Mouse (Mus musculus): ENCODE data around the gene Arl10.

Gene Arl10

DNA sequence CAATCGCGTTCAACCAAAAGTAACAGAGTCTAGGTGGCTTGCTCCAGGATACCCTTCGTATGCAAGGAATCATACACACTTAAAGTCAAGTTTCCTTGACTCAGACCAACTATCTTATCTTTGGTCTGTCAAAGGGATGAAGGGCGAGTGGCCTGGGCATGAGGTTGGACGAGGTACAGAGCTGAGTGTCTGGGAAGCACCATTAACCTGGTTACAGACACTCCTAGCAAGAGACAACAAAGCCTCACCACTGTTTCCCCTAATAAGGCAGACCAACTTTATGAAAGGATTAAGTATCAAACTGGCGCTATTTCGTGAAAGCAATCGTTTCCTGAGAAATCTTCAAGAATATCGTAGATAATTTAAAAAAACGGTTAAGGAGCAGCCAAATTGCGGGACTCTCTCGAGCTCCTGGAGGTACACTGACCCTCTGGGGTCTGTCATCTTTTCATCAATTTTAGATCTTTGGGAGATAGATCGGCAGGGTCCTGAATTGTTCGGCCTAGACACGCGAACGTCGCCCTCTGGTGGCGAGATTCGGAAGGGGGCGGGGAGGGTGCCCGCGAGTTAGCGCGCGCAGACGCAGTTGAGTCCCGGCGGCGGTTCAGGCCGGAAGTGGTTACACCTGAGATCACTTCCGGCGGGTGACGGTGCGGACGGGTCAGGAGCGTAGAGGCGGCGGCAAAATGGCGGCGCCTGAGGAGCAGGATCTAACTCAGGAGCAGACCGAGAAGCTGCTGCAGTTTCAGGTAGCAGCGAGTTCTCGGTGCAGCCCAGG is 46.5 kb downstream of the Arl10 start, which contains the start of gene Faf2:
Faf2 (plus strand) TSS at position 630 of the 778 bp plus-strand sequence.
- peak; percentile 100 for DNase-seq

DNA sequence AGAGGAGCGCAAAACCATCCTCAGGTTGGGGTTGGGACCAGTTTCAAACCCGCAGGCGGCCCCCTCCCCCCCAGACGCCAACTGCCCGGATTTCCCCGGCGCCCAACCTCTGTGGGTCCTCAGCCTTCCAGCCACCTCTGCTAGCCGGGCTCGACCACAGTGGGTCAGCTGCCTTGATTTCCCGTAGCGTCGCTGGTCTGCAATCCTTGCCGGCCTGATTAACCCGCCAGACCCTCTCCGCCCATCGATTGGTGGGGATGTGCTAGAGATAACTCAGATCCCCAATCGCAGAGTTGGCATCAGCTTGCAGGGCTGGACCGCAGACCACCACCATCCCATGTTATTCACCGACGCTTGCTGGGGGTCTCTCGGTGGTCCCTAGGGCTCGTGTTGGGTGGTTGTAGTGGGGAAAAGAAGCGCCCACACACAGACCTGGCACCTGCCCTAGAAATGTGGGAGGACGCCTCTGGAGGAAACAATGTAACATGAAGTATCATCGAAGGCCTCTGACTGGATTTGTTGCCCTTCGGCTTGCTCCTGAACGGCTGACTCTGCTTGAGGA is 47.2 kb downstream of the Arl10 start:
- no peak for DNase-seq

DNA sequence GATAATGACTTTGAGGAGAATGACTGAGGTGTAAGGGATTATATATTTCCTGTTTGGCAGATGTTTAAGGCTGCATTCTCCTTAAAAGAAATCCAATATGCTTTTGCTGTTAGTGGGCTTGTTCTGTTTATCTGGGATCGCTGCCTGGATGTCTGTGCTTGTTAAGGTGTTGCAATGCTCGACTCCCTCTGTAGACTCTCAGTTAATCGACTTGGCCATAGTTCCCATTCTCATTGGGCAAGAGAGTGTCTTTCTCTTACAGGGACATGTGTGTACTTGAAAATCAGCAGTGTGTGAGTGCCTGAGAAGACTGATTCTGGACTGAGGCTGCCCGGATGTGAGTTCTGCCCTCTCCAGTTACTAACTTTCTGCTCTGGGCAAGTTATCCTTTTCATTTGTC is 54.3 kb downstream of the Arl10 start:
- no peak for DNase-seq
